In genomic region chr13:99355072-99355471, GRCm38 (mm10) we compare ENCODE assay signal across 29 mouse cellular contexts. TPM values are rescaled to one million over a fixed set of nuclear protein-coding genes. Genes with fewer than 3 reads are reported as not detected.
DNase-seq lines count a peak whose midpoint lies in the region; ATAC-seq and TF ChIP-seq lines count a peak whose summit lies in the region.
"Had no signal": no experiment of that assay in that cellular context is flagged by ENCODE, and none has a peak within 500 bp of the region (broad histone marks: within the 10 kb centered on the region; RNA-seq: fewer than 3 reads in every experiment).

No protein-coding gene starts in this region.

- 0 out of 2 replicates have a peak, but pooled peaks cover 6% of the 10 kb centered on the region for H3K36me3 ChIP-seq in heart, embryonic 11.5 days (ENCODE audit: control insufficient read depth, insufficient read depth, low read length)
- peaks cover 39% of the 10 kb centered on the region for H3K36me3 ChIP-seq in kidney, embryonic 15.5 days
- H3K36me3 ChIP-seq in E14TG2a.4 (ENCODE audit: insufficient read depth, low read length) (peaks cover 54% of the 10 kb centered on the region), ES-E14 (ENCODE audit: control insufficient read depth, insufficient read depth, low read length, poor library complexity, severe bottlenecking) (peaks cover 10% of the 10 kb centered on the region)

- H3K27ac ChIP-seq in heart, embryonic 11.5 days (ENCODE audit: low read depth, low read length): no peak overlapping the region
- H3K27ac ChIP-seq in kidney, embryonic 15.5 days: peak overlapping the region; percentile 15; the same call in 1 of the 2 replicates
- H3K27ac ChIP-seq in ES-E14 (ENCODE audit: insufficient read depth, low read depth, low read length, poor library complexity, severe bottlenecking): peak overlapping the region; percentile 33; the same call in 1 of the 2 replicates
- H3K27ac ChIP-seq: limb, embryonic 15.5 days; liver, embryonic 13.5 days; macrophage; midbrain, embryonic 15.5 days; neural tube, embryonic 15.5 days had no signal

- H3K9me3 ChIP-seq in heart, embryonic 11.5 days (replicated peaks; ENCODE audit: control insufficient read depth, low read length): no peaks in the 10 kb centered on the region
- no peaks in the 10 kb centered on the region for H3K9me3 ChIP-seq in kidney, embryonic 15.5 days (replicated peaks)
- H3K9me3 ChIP-seq in E14TG2a.4 (ENCODE audit: low read length): no peaks in the 10 kb centered on the region
- H3K9me3 ChIP-seq in ES-E14 (ENCODE audit: control insufficient read depth, insufficient read depth, low read depth, low read length): no peaks in the 10 kb centered on the region
- H3K9me3 ChIP-seq: G1E; limb, embryonic 15.5 days; liver, embryonic 13.5 days; midbrain, embryonic 15.5 days; neural tube, embryonic 15.5 days had no signal

- H3K27me3 ChIP-seq in heart, embryonic 11.5 days (ENCODE audit: control insufficient read depth, insufficient read depth, low read length): no peaks in the 10 kb centered on the region
- H3K27me3 ChIP-seq in kidney, embryonic 15.5 days: no peaks in the 10 kb centered on the region
- no peaks in the 10 kb centered on the region for H3K27me3 ChIP-seq in E14TG2a.4 (ENCODE audit: insufficient read depth, low read length)
- H3K27me3 ChIP-seq: limb, embryonic 15.5 days; liver, embryonic 13.5 days; midbrain, embryonic 15.5 days; neural tube, embryonic 15.5 days had no signal

- H3K9ac ChIP-seq in heart, embryonic 11.5 days (ENCODE audit: low read depth, low read length): 0 out of 2 replicates have a peak overlapping the region, but pooled peaks have one; percentile 30
- no peak overlapping the region for H3K9ac ChIP-seq in kidney, embryonic 15.5 days
- H3K9ac ChIP-seq in ES-E14 (ENCODE audit: insufficient read depth, low read depth, low read length, poor library complexity, severe bottlenecking): peak overlapping the region; percentile 51; the same call in 1 of the 2 replicates
- H3K9ac ChIP-seq: limb, embryonic 15.5 days; liver, embryonic 13.5 days; midbrain, embryonic 15.5 days; neural tube, embryonic 15.5 days had no signal

- 82% methylated on average over 6 of the region's 6 CpGs for WGBS in heart, embryonic 11.5 days (ENCODE audit: insufficient replicate concordance)
- 58% methylated on average over 6 of the region's 6 CpGs for WGBS in kidney, embryonic 15.5 days

- H3K4me3 ChIP-seq in heart, embryonic 11.5 days (ENCODE audit: low read depth, low read length): no peak overlapping the region
- no peak overlapping the region for H3K4me3 ChIP-seq in kidney, embryonic 15.5 days (replicated peaks)
- H3K4me3 ChIP-seq in E14TG2a.4 (replicated peaks; ENCODE audit: low read length) (peak overlapping the region; percentile 48), ES-E14 (ENCODE audit: insufficient read depth in 1 of 2, low read depth in 1 of 2, low read length in 2 of 2, poor library complexity in 1 of 2, severe bottlenecking in 1 of 2) (no peak overlapping the region)
- H3K4me3 ChIP-seq: erythroblast, embryonic 14.5 days; limb, embryonic 15.5 days; liver, embryonic 13.5 days; midbrain, embryonic 15.5 days; neural tube, embryonic 15.5 days had no signal

- no peaks in the 10 kb centered on the region for H3K4me1 ChIP-seq in heart, embryonic 11.5 days (ENCODE audit: control insufficient read depth, insufficient read depth, low read length)
- H3K4me1 ChIP-seq in kidney, embryonic 15.5 days: peaks cover 25% of the 10 kb centered on the region
- H3K4me1 ChIP-seq in E14TG2a.4 (replicated peaks; ENCODE audit: low read depth, low read length): peaks cover 59% of the 10 kb centered on the region
- peaks cover 9 to 13% of the 10 kb centered on the region in 2 experiments for H3K4me1 ChIP-seq in ES-E14 (ENCODE audit: control insufficient read depth in 2 of 2, insufficient read depth in 2 of 2, low read length in 2 of 2, poor library complexity in 1 of 2)

- TF ChIP-seq CTCF in E14TG2a.4 (conservative IDR thresholded peaks at IDR 0.05; ENCODE audit: low read length): no peak

- in situ Hi-C loops in ES-E14 (cut with MboI; ENCODE audit: low sequenced_read_pairs in 2 of 2, unreplicated experiment in 2 of 2): loop anchor here in 1 of 2 experiments (25.0 kb wide), 1 partner anchor 482 kb away; no protein-coding TSS in a partner anchor

- H3K4me2 ChIP-seq in heart, embryonic 11.5 days: no peak overlapping the region
- no peak overlapping the region for H3K4me2 ChIP-seq in kidney, embryonic 15.5 days
- H3K4me2 ChIP-seq: limb, embryonic 15.5 days; liver, embryonic 13.5 days; midbrain, embryonic 15.5 days; neural tube, embryonic 15.5 days had no signal

- DNase-seq in heart, postnatal 25 days (ENCODE audit: low spot score): no peak
- DNase-seq in kidney, adult 18-20 months: no peak
- DNase-seq in ES-E14 (ENCODE audit: low read depth, low spot score): no peak
- no peak for DNase-seq in adrenal gland, postnatal 4 days (ENCODE audit: low spot score in 2 of 2)
- DNase-seq in spleen, adult 12 weeks (ENCODE audit: low spot score): no peak
- DNase-seq: adrenal gland, postnatal 14 days; cerebellum, adult 11-12 months; cerebellum, adult 9-11 months; embryo, embryonic 11 days; kidney, adult 9 months; layer of hippocampus, postnatal 36 days; left cerebral cortex, postnatal 4 days; liver, embryonic 13.5 days; lung, adult 18-20 months; lung, postnatal 10 days; retina, postnatal 1 day; right cerebral cortex, postnatal 25 days; spleen, adult 18-20 months had no signal

- intact Hi-C loops in heart, postnatal 25 days (cut with DNase I): loop anchor here (10.0 kb wide), 1 partner anchor 660 kb away; the partner anchor contains the start of gene Mccc2

- ATAC-seq in heart, embryonic 11.5 days (replicated peaks; ENCODE audit: insufficient number of reproducible peaks, low FRiP score, low TSS enrichment): no peak
- no peak for ATAC-seq in kidney, embryonic 15.5 days (replicated peaks; ENCODE audit: low FRiP score)
- ATAC-seq: CD4-positive, CD25-positive, alpha-beta regulatory T cell, adult 4 months; forebrain, embryonic 16.5 days; midbrain, embryonic 15.5 days had no signal

TF ChIP-seq in ES-E14, 5 proteins besides CTCF, POLR2A, EP300 and RAD21:
- TF ChIP-seq ZC3H11A (IDR thresholded peaks at IDR 0.05; ENCODE audit: borderline replicate concordance, low read depth, low read length): no peak
- no peak for TF ChIP-seq HCFC1 (IDR thresholded peaks at IDR 0.05; ENCODE audit: borderline replicate concordance, insufficient read depth, low read length)
- TF ChIP-seq CHD2 (IDR thresholded peaks at IDR 0.05; ENCODE audit: low read depth, low read length): no peak
- no peak for TF ChIP-seq ZNF384 (IDR thresholded peaks at IDR 0.05; ENCODE audit: low read depth, low read length)
- TF ChIP-seq MAFK (IDR thresholded peaks at IDR 0.05; ENCODE audit: insufficient read depth, low read depth, low read length): no peak
TF ChIP-seq in ES-E14: peak in this region for 0.

RNA-seq across cellular contexts. Expression of gene Mrps27, which starts 10.5 kb away (rescaled TPM):
- 73.1 and 86.4 TPM in 2 replicates for polyA plus RNA-seq in heart, embryonic 11.5 days (2014; fragmentation: Nextera tagmentation; extraction: Ambion mirVana)
- 10 to 100 TPM; 49.1 to 49.8 TPM for total RNA-seq in heart, postnatal 25 days (2021)
- 68.8 and 71.8 TPM in 2 replicates for polyA plus RNA-seq in kidney, embryonic 15.5 days (2015; fragmentation: Nextera tagmentation; extraction: Ambion mirVana)
- 34.5 and 35.4 TPM in 2 replicates for total RNA-seq in ES-E14 (2012; rRNA removed)
- total RNA-seq in adrenal gland, postnatal 4 days (2021): 10 to 100 TPM; 51.7 to 52.1 TPM

RNA-seq across cellular contexts. Expression of gene Ptcd2, which starts 10.6 kb away (rescaled TPM):
- polyA plus RNA-seq in heart, embryonic 11.5 days (2014; fragmentation: Nextera tagmentation; extraction: Ambion mirVana): 57.0 and 59.6 TPM in 2 replicates
- total RNA-seq in heart, postnatal 25 days (2021): 10 to 100 TPM; 49.9 to 51.6 TPM
- polyA plus RNA-seq in kidney, embryonic 15.5 days (2015; fragmentation: Nextera tagmentation; extraction: Ambion mirVana): 51.5 and 54.1 TPM in 2 replicates
- 18.2 and 24.6 TPM in 2 replicates for total RNA-seq in ES-E14 (2012; rRNA removed)
- total RNA-seq in adrenal gland, postnatal 4 days (2021): 10 to 100 TPM; 35.8 to 39.6 TPM
